Mouse (Mus musculus): ENCODE measurements around the gene Kxd1. TPM values are rescaled to one million over a fixed set of nuclear protein-coding genes. Genes with fewer than 3 reads are reported as not detected.

Gene Kxd1
- polyA plus RNA-seq, 1 experiment from 2014 or later, result 77.6 TPM

- H3K4me2 ChIP-seq (ENCODE audit: low read depth, low read length), result no peak overlapping the region
- no peaks in the 10 kb centered on the region for H3K9me3 ChIP-seq (replicated peaks; ENCODE audit: control insufficient read depth, low read length)
- no peak overlapping the region for H3K4me3 ChIP-seq (ENCODE audit: low read length)
- peaks cover 67% of the 10 kb centered on the region for H3K4me1 ChIP-seq (ENCODE audit: control insufficient read depth, insufficient read depth, low read length)
- no peak overlapping the region for H3K9ac ChIP-seq (ENCODE audit: low read length)
- H3K27ac ChIP-seq (ENCODE audit: low read length), result no peak overlapping the region
- ATAC-seq (replicated peaks; ENCODE audit: extremely low read depth, insufficient read depth, low FRiP score), result no peak
- 65% methylated on average over 3 of the region's 3 CpGs for WGBS
- no peaks in the 10 kb centered on the region for H3K27me3 ChIP-seq (ENCODE audit: control insufficient read depth, insufficient read depth, low read length)
- no peaks in the 10 kb centered on the region for H3K36me3 ChIP-seq (ENCODE audit: control insufficient read depth, insufficient read depth)
Observed at GRCm38 (mm10) chr8:70562802-70563201, 35.0 kb upstream of the Kxd1 start.

GRCm38 (mm10) chr8:70561809-70562535 is 34.2 kb upstream of the Kxd1 start:
- H3K27ac ChIP-seq (ENCODE audit: low read length), result peak overlapping the region; percentile 60; the same call in 1 of the 2 replicates
- H3K4me1 ChIP-seq (ENCODE audit: control insufficient read depth, insufficient read depth, low read length), result peaks cover 73% of the 10 kb centered on the region
- H3K9ac ChIP-seq (ENCODE audit: low read length), result peak overlapping the region; percentile 15; the same call in 1 of the 2 replicates
- WGBS, result 42% methylated on average over 7 of the region's 7 CpGs
- no peak overlapping the region for H3K4me3 ChIP-seq (ENCODE audit: low read length)
- H3K27me3 ChIP-seq (ENCODE audit: control insufficient read depth, insufficient read depth, low read length), result no peaks in the 10 kb centered on the region
- no peaks in the 10 kb centered on the region for H3K36me3 ChIP-seq (ENCODE audit: control insufficient read depth, insufficient read depth)
- no peak for ATAC-seq (replicated peaks; ENCODE audit: extremely low read depth, insufficient read depth, low FRiP score)
- no peaks in the 10 kb centered on the region for H3K9me3 ChIP-seq (replicated peaks; ENCODE audit: control insufficient read depth, low read length)
- no peak overlapping the region for H3K4me2 ChIP-seq (ENCODE audit: low read depth, low read length)

GRCm38 (mm10) chr8:70561357-70561756 is 33.6 kb upstream of the Kxd1 start:
- H3K9me3 ChIP-seq (replicated peaks; ENCODE audit: control insufficient read depth, low read length), result no peaks in the 10 kb centered on the region
- H3K4me2 ChIP-seq (ENCODE audit: low read depth, low read length), result no peak overlapping the region
- H3K4me3 ChIP-seq (ENCODE audit: low read length), result no peak overlapping the region
- 29% methylated on average over 4 of the region's 4 CpGs for WGBS
- no peaks in the 10 kb centered on the region for H3K36me3 ChIP-seq (ENCODE audit: control insufficient read depth, insufficient read depth)
- peaks cover 70% of the 10 kb centered on the region for H3K4me1 ChIP-seq (ENCODE audit: control insufficient read depth, insufficient read depth, low read length)
- H3K27ac ChIP-seq (ENCODE audit: low read length), result peak overlapping the region; percentile 60
- no peak for ATAC-seq (replicated peaks; ENCODE audit: extremely low read depth, insufficient read depth, low FRiP score)
- H3K27me3 ChIP-seq (ENCODE audit: control insufficient read depth, insufficient read depth, low read length), result no peaks in the 10 kb centered on the region
- H3K9ac ChIP-seq (ENCODE audit: low read length), result peak overlapping the region; percentile 44

- H3K4me1 ChIP-seq (ENCODE audit: control insufficient read depth, insufficient read depth, low read length), result peaks cover 66% of the 10 kb centered on the region
Observed at GRCm38 (mm10) chr8:70560564-70560963, 32.8 kb upstream of the Kxd1 start.

GRCm38 (mm10) chr8:70560096-70560495 is 32.3 kb upstream of the Kxd1 start:
- Histone ChIP-seq H3K4me1 (ENCODE audit: control insufficient read depth, insufficient read depth, low read length) (peaks cover 64% of the 10 kb centered on the region), H3K9ac (ENCODE audit: low read length) (peak overlapping the region; percentile 44; the same call in 1 of the 2 replicates), H3K4me3 (ENCODE audit: low read length) (no peak overlapping the region), H3K27ac (ENCODE audit: low read length) (peak overlapping the region; percentile 60), H3K27me3 (ENCODE audit: control insufficient read depth, insufficient read depth, low read length) (no peaks in the 10 kb centered on the region), H3K4me2 (ENCODE audit: low read depth, low read length) (no peak overlapping the region), H3K36me3 (ENCODE audit: control insufficient read depth, insufficient read depth) (no peaks in the 10 kb centered on the region), H3K9me3 (replicated peaks; ENCODE audit: control insufficient read depth, low read length) (no peaks in the 10 kb centered on the region)
- peak; percentile 56 for ATAC-seq (replicated peaks; ENCODE audit: extremely low read depth, insufficient read depth, low FRiP score)
- 43% methylated on average over 2 of the region's 2 CpGs for WGBS

More at GRCm38 (mm10) chr8:70560564-70560963, 32.8 kb upstream of the Kxd1 start:
- Histone ChIP-seq H3K27ac (ENCODE audit: low read length) (peak overlapping the region; percentile 60), H3K9me3 (replicated peaks; ENCODE audit: control insufficient read depth, low read length) (no peaks in the 10 kb centered on the region), H3K9ac (ENCODE audit: low read length) (peak overlapping the region; percentile 44; the same call in 1 of the 2 replicates), H3K4me2 (ENCODE audit: low read depth, low read length) (no peak overlapping the region), H3K36me3 (ENCODE audit: control insufficient read depth, insufficient read depth) (no peaks in the 10 kb centered on the region), H3K27me3 (ENCODE audit: control insufficient read depth, insufficient read depth, low read length) (no peaks in the 10 kb centered on the region), H3K4me3 (ENCODE audit: low read length) (no peak overlapping the region)
- whole genome bisulfite sequencing, result 40% methylated on average over 3 of the region's 3 CpGs
- 0 out of 2 replicates have a peak, but pooled peaks have one; percentile 4 for ATAC-seq (replicated peaks; ENCODE audit: extremely low read depth, insufficient read depth, low FRiP score)

GRCm38 (mm10) chr8:70558983-70559382 is 31.2 kb upstream of the Kxd1 start:
- H3K27me3 ChIP-seq (ENCODE audit: control insufficient read depth, insufficient read depth, low read length), result no peaks in the 10 kb centered on the region
- H3K9ac ChIP-seq (ENCODE audit: low read length), result no peak overlapping the region
- no peak overlapping the region for H3K4me3 ChIP-seq (ENCODE audit: low read length)
- WGBS, result 75% methylated on average over 3 of the region's 3 CpGs
- ATAC-seq (replicated peaks; ENCODE audit: extremely low read depth, insufficient read depth, low FRiP score), result no peak
- peaks cover 64% of the 10 kb centered on the region for H3K4me1 ChIP-seq (ENCODE audit: control insufficient read depth, insufficient read depth, low read length)
- no peak overlapping the region for H3K4me2 ChIP-seq (ENCODE audit: low read depth, low read length)
- no peak overlapping the region for H3K27ac ChIP-seq (ENCODE audit: low read length)
- no peaks in the 10 kb centered on the region for H3K9me3 ChIP-seq (replicated peaks; ENCODE audit: control insufficient read depth, low read length)
- no peaks in the 10 kb centered on the region for H3K36me3 ChIP-seq (ENCODE audit: control insufficient read depth, insufficient read depth)

- no peak overlapping the region for H3K4me2 ChIP-seq (ENCODE audit: low read depth, low read length)
- H3K27ac ChIP-seq (ENCODE audit: low read length), result peak overlapping the region; percentile 58
- H3K36me3 ChIP-seq (ENCODE audit: control insufficient read depth, insufficient read depth), result no peaks in the 10 kb centered on the region
- peaks cover 68% of the 10 kb centered on the region for H3K4me1 ChIP-seq (ENCODE audit: control insufficient read depth, insufficient read depth, low read length)
- no peaks in the 10 kb centered on the region for H3K27me3 ChIP-seq (ENCODE audit: control insufficient read depth, insufficient read depth, low read length)
- no peak for ATAC-seq (replicated peaks; ENCODE audit: extremely low read depth, insufficient read depth, low FRiP score)
- no peaks in the 10 kb centered on the region for H3K9me3 ChIP-seq (replicated peaks; ENCODE audit: control insufficient read depth, low read length)
- no peak overlapping the region for H3K4me3 ChIP-seq (ENCODE audit: low read length)
- H3K9ac ChIP-seq (ENCODE audit: low read length), result no peak overlapping the region
- WGBS, result 39% methylated on average over 4 of the region's 4 CpGs
Observed at GRCm38 (mm10) chr8:70558334-70558733, 30.6 kb upstream of the Kxd1 start.

- Histone ChIP-seq H3K9ac (ENCODE audit: low read length) (no peak overlapping the region), H3K36me3 (ENCODE audit: control insufficient read depth, insufficient read depth) (no peaks in the 10 kb centered on the region), H3K9me3 (replicated peaks; ENCODE audit: control insufficient read depth, low read length) (no peaks in the 10 kb centered on the region), H3K27me3 (ENCODE audit: control insufficient read depth, insufficient read depth, low read length) (no peaks in the 10 kb centered on the region), H3K4me3 (ENCODE audit: low read length) (no peak overlapping the region), H3K4me1 (ENCODE audit: control insufficient read depth, insufficient read depth, low read length) (peaks cover 66% of the 10 kb centered on the region), H3K27ac (ENCODE audit: low read length) (no peak overlapping the region; the same call in 1 of the 2 replicates), H3K4me2 (ENCODE audit: low read depth, low read length) (no peak overlapping the region)
- no peak for ATAC-seq (replicated peaks; ENCODE audit: extremely low read depth, insufficient read depth, low FRiP score)
- 76% methylated on average over 4 of the region's 4 CpGs for whole genome bisulfite sequencing
Observed at GRCm38 (mm10) chr8:70555079-70555747, 27.5 kb upstream of the Kxd1 start.

GRCm38 (mm10) chr8:70553740-70554139 is 26.0 kb upstream of the Kxd1 start:
- Histone ChIP-seq H3K4me1 (ENCODE audit: control insufficient read depth, insufficient read depth, low read length) (peaks cover 59% of the 10 kb centered on the region), H3K27ac (ENCODE audit: low read length) (peak overlapping the region; percentile 66), H3K4me3 (ENCODE audit: low read length) (no peak overlapping the region), H3K36me3 (ENCODE audit: control insufficient read depth, insufficient read depth) (no peaks in the 10 kb centered on the region), H3K27me3 (ENCODE audit: control insufficient read depth, insufficient read depth, low read length) (no peaks in the 10 kb centered on the region), H3K4me2 (ENCODE audit: low read depth, low read length) (no peak overlapping the region), H3K9ac (ENCODE audit: low read length) (no peak overlapping the region), H3K9me3 (replicated peaks; ENCODE audit: control insufficient read depth, low read length) (no peaks in the 10 kb centered on the region)
- 0 out of 2 replicates have a peak, but pooled peaks have one; percentile 25 for ATAC-seq (replicated peaks; ENCODE audit: extremely low read depth, insufficient read depth, low FRiP score)

Measured in heart, embryonic 16.5 days (tissue).